Mouse (Mus musculus) neural tube, embryonic 10.5 days (tissue): Measurements from ENCODE around the gene Peli2.

Experiments used
- DNase-seq: peaks from one replicate; pipeline ENCODE4 v3.0.0-alpha.2; 2017; ENCODE audit warnings: low spot score; ENCODE audit errors: extremely low spot score

The Peli2 gene

GRCm38 (mm10) chr14:48124816-48125215 lies 4.2 kb downstream of the Peli2 start:
- no peak for DNase-seq

GRCm38 (mm10) chr14:48125971-48126370 lies 5.3 kb downstream of the Peli2 start:
- DNase-seq = no peak

GRCm38 (mm10) chr14:48126931-48127330 lies 6.3 kb downstream of the Peli2 start:
- DNase-seq = no peak

- DNase-seq = peak; percentile 13
Observed at GRCm38 (mm10) chr14:48127609-48128185, 7.1 kb downstream of the Peli2 start.

- no peak for DNase-seq
Observed at GRCm38 (mm10) chr14:48128701-48129100, 8.1 kb downstream of the Peli2 start.

GRCm38 (mm10) chr14:48130021-48130420 lies 9.4 kb downstream of the Peli2 start:
- DNase-seq = no peak

- DNase-seq = no peak
Observed at GRCm38 (mm10) chr14:48130761-48131575, 10.3 kb downstream of the Peli2 start.

- DNase-seq = no peak
Observed at GRCm38 (mm10) chr14:48131576-48131922, 10.9 kb downstream of the Peli2 start.

- DNase-seq = peak; percentile 19
Observed at GRCm38 (mm10) chr14:48132241-48132640, 11.6 kb downstream of the Peli2 start.

- no peak for DNase-seq
Observed at GRCm38 (mm10) chr14:48132865-48133802, 12.5 kb downstream of the Peli2 start.

- no peak for DNase-seq
Observed at GRCm38 (mm10) chr14:48134344-48134743, 13.7 kb downstream of the Peli2 start.

- no peak for DNase-seq
Observed at GRCm38 (mm10) chr14:48135816-48136345, 15.3 kb downstream of the Peli2 start.

GRCm38 (mm10) chr14:48137731-48138130 lies 17.1 kb downstream of the Peli2 start:
- DNase-seq = no peak

GRCm38 (mm10) chr14:48138138-48138537 lies 17.5 kb downstream of the Peli2 start:
- DNase-seq = no peak

GRCm38 (mm10) chr14:48139409-48139808 lies 18.8 kb downstream of the Peli2 start:
- no peak for DNase-seq

GRCm38 (mm10) chr14:48141694-48142093 lies 21.1 kb downstream of the Peli2 start:
- no peak for DNase-seq

GRCm38 (mm10) chr14:48142696-48143095 lies 22.1 kb downstream of the Peli2 start:
- DNase-seq = no peak

- no peak for DNase-seq
Observed at GRCm38 (mm10) chr14:48143141-48143540, 22.5 kb downstream of the Peli2 start.

GRCm38 (mm10) chr14:48144330-48144729 lies 23.7 kb downstream of the Peli2 start:
- no peak for DNase-seq

GRCm38 (mm10) chr14:48147688-48148087 lies 27.1 kb downstream of the Peli2 start:
- DNase-seq = no peak

- DNase-seq = no peak
Observed at GRCm38 (mm10) chr14:48148615-48149014, 28.0 kb downstream of the Peli2 start.

- DNase-seq = no peak
Observed at GRCm38 (mm10) chr14:48149351-48149750, 28.7 kb downstream of the Peli2 start.
